Mouse (Mus musculus) neutrophil, adult 59 days (primary cell): ENCODE measurements around the gene Hoxa11. TPM values are rescaled to one million over a fixed set of nuclear protein-coding genes. Genes with fewer than 3 reads are reported as not detected.

Source experiments
- total RNA-seq, 2 experiments: library from RNA; stranded (reverse); gene quantifications; 1 replicate in 1 of 2; 2 replicates in 1 of 2; pipeline ENCODE4 v1.2.4; 2023

Hoxa11 gene
- not detected for total RNA-seq

GRCm38 (mm10) chr6:52245757-52246142 lies at the start of gene Hoxa11:
Hoxa11 (minus strand) TSS chr6:52245810.

GRCm38 (mm10) chr6:52260654-52261575 lies 15.3 kb upstream of the Hoxa11 start, which contains the start of gene Hoxa13:
Hoxa13 (minus strand) TSS chr6:52260880.

DNA sequence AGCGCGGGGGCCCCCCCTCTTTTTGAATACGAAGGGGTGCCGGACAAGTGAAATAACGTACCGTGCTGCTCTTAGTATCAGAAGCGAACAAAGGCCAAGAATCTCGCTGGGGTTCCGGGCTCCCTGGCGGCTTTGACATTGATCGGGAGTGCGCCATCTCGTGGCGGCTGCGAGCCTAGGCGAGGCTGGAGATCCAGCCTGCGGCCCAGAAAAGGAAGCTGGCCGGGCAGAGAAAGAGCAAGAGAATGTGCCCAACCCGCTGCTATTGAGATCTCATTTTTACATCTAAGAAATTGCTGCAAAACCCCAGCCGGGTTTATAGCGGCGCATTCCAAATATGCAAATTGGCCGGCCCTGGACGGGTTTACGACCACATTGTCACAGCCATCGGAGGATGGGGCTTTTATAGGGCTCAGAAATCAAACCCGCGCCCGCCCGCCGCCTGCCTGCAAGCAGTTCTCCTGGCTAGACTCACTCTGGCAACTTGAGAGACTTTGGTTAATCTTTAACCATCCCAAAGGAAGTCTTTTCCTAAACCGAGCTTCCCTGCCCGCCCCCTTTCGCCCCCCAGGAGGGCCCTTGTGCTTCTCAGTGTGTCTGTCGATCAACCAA lies 5.1 kb downstream of the Hoxa11 start, which contains the start of gene Hoxa10:
Gene Hoxa10, minus strand, starts transcription at position 466 of the 612 bp plus-strand sequence.

GRCm38 (mm10) chr6:52230516-52231165 lies 15.0 kb downstream of the Hoxa11 start, which contains the start of gene Hoxa9:
Hoxa9 (minus strand) TSS chr6:52231089.

DNA sequence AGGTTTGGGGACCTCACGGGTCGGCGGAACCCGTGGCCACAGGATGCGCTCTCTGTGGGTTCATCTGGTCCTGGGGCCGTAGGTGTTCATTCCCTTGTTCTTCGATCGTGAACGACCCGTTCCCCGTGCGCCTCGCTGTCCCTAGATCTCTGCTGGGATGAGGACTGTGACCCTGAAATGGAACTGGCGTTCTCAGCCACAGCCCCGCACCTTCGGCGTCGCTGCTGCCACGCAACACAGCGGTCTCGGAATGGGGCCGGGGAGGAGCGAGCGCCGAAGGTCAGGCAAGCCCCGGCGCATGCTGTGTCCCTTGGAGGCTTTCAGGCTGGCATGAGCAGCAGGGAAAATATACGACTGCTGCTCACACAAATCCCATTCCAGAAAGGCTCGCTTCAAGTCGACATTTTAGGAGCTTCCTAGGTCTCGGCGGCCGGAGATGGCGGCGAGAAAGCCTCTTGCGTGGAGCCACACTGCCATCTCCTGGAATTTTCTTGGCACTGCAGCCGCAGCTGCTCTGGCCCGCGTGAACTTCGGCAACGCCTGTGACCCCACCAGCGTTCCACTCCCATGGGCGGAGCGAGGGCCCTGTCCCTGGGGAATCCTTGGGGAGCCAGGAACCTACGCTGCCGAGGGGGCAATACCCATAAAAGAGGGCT lies 24.1 kb downstream of the Hoxa11 start, which contains the start of gene Hoxa7:
Gene Hoxa7, minus strand, starts transcription at position 518 of the 656 bp plus-strand sequence.

DNA sequence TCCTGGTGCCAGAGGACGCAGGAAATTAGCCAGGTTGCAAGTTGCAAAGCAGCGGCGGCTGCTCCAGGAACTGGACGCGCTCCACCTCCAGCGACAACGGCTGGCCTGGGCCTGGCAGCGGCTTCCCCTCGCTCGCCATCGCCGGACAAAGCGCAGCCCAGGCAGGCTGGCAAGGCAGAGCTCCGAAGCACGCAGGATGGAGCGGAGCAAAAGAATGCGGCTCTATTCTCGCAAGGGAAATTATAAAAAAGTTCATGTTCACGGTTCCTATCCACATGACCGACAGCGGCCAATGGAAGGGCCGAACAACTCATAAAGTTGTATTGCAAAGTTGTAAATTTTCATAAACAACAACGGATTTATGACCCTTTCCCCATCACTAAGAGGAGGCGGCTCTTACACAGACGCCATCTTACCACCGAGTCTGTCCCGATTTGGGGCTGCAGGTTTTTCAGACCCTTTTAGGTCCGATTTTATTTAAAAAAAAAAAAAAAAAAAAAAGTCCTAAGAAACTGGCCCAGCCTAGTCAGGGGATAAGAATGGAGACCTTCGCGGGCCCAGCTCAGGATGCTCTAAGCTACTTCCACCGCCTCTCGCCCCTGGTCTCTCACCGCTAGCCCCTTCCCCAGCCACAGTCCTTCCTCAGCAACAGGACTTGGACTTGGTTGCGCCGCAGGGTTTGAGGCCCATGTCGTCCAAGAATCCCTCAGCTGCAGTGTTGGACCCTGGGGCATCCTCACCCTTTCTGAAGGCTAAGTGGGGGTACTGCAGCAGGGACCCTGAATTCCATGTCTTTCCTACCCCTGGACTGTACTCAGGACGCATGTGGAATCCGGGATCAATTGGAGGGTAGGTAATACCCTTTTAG lies 32.3 kb downstream of the Hoxa11 start, which contains the start of the genes Hoxa3 and Gm28308:
Gene Hoxa3, minus strand, starts transcription at position 218 of the 868 bp plus-strand sequence.
Gene Gm28308, minus strand, starts transcription at position 221 of the 868 bp plus-strand sequence.

DNA sequence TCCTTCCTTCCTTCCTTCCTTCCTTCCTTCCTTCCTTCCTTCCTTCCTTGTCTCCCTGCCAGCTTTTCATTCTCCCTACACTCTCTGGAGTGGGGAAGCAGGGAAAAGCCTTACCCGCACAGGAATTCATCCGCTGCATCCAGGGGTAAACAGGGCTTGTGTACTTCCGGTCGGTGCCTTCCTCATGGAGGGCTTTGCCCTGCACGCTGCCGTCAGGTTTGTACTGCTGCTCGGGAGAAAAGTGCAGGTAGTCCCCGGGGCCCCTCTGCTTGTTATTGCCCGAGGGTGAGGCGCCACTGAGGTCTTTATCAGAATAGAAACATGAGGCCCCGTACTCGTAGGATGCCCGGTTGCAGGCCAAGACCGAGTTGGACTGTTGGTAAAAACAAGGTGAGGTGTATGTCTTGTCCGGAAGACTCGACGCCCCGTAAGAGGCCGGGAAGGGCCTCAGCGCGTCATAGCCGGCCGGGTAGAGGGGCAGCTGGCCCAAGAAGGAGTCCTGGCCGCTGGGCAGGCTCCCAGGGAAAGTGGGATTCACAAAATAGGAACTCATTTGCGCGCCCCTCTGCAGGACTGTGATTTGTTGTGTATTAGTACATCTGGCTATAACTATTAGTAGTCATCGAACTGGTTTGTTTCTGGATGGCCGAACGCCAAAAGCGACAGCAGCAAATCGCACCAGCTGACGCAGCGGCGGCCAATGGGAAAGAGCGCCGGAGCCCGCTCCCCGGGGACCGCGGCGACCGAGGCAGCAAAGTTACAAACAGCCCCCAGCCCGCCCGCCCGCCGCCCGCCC lies 37.3 kb downstream of the Hoxa11 start, which contains the start of gene Hoxa6:
Gene Hoxa6, minus strand, starts transcription at position 651 of the 796 bp plus-strand sequence.

DNA sequence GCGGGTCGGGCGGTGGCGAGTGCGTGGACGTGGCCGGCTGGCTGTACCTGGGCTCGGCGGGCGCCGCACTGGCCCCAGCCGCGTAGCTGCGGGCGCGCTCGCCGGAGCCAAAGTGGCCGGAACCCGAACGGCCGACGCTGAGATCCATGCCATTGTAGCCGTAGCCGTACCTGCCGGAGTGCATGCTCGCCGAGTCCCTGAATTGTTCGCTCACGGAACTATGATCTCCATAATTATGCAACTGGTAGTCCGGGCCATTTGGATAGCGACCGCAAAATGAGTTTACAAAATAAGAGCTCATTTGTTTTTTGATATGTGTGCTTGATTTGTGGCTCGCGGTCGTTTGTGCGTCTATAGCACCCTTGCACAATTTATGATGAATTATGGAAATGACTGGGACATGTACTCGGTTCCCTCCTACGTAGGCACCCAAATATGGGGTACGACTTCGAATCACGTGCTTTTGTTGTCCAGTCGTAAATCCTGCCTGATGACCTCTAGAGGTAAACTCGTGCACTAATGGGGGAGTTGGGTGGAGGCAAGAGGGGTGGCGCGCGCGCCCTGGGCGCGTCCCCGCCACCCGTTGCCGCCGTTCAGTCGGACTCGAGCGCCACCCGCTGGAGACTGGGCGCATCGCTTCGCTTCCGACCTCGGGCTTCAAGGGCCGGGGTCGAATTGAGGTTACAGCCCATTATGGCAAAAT lies 41.4 kb downstream of the Hoxa11 start, which contains the start of gene Hoxa5:
Gene Hoxa5, minus strand, starts transcription at position 538 of the 703 bp plus-strand sequence.

Other genes with a start within 250 kb of the Hoxa11 start
- gene Skap2, start 233.3 kb downstream of the Hoxa11 start, total RNA-seq = 100 to 1,000 TPM; 199 to 208 TPM
- gene Hoxa1, start 87.5 kb downstream of the Hoxa11 start, total RNA-seq = not detected
- gene Hoxa2, start 81.0 kb downstream of the Hoxa11 start, total RNA-seq = under 1 TPM in 1 of 2 experiments, not detected in 1; 0.27 TPM
- gene 5730596B20Rik, start 68.3 kb downstream of the Hoxa11 start, total RNA-seq = not detected
- under 1 TPM in 1 of 2 experiments, not detected in 1; 0.22 TPM for gene Hoxa4, start 54.1 kb downstream of the Hoxa11 start, total RNA-seq
- gene Hoxa5, start 41.2 kb downstream of the Hoxa11 start, total RNA-seq = under 1 TPM; 0.18 to 0.20 TPM
- not detected for gene Hoxa6, start 37.1 kb downstream of the Hoxa11 start, total RNA-seq
- gene Hoxa3, start 32.5 kb downstream of the Hoxa11 start, total RNA-seq = not detected
- gene Gm28308, start 32.5 kb downstream of the Hoxa11 start, total RNA-seq = not detected
- under 1 TPM; 0.38 to 0.46 TPM for gene Hoxa7, start 24.0 kb downstream of the Hoxa11 start, total RNA-seq
- under 1 TPM; 0.97 to 1.00 TPM for gene Hoxa9, start 14.7 kb downstream of the Hoxa11 start, total RNA-seq
- not detected for gene Hoxa10, start 5.0 kb downstream of the Hoxa11 start, total RNA-seq
- gene Hoxa13, start 15.1 kb upstream of the Hoxa11 start, total RNA-seq = not detected
- gene Evx1, start 67.7 kb upstream of the Hoxa11 start, total RNA-seq = not detected